Mouse (Mus musculus) embryonic facial prominence, embryonic 15.5 days (tissue): ENCODE measurements around the gene Serpina3c. TPM values are rescaled to one million over a fixed set of nuclear protein-coding genes. Genes with fewer than 3 reads are reported as not detected.

Experiments
- ATAC-seq: fragments of 200-750 bp; cut with Nextera tagmentation; 2 replicates; pipeline ENCODE4 v1.8.0; 2017; ENCODE audit warnings: low read depth, moderate TSS enrichment; ENCODE audit not compliant: insufficient number of reproducible peaks, low FRiP score, low TSS enrichment
- H3K27ac ChIP-seq: fragments of 300-500 bp; sonication (generic); replicated peaks from 2 replicates; pipeline ENCODE4 v1.5.1; 2015; ENCODE audit warnings: mild to moderate bottlenecking, inconsistent platforms
- H3K27me3 ChIP-seq: fragments of 300-500 bp; sonication (generic); 2 replicates; pipeline ENCODE4 v1.6.1; 2015; ENCODE audit warnings: inconsistent platforms
- H3K36me3 ChIP-seq: fragments of 300-500 bp; sonication (generic); 2 replicates; pipeline ENCODE4 v1.6.1; 2015; ENCODE audit warnings: mild to moderate bottlenecking, inconsistent platforms
- H3K4me1 ChIP-seq: fragments of 300-500 bp; sonication (generic); 2 replicates; pipeline ENCODE4 v1.6.1; 2015; ENCODE audit warnings: inconsistent platforms
- H3K4me2 ChIP-seq: fragments of 300-500 bp; sonication (generic); replicated peaks from 2 replicates; pipeline ENCODE4 v1.6.1; 2015; ENCODE audit warnings: mild to moderate bottlenecking, inconsistent platforms
- H3K4me3 ChIP-seq: fragments of 300-500 bp; sonication (generic); replicated peaks from 2 replicates; pipeline ENCODE4 v1.5.1; 2015; ENCODE audit warnings: mild to moderate bottlenecking, inconsistent platforms
- H3K9ac ChIP-seq: fragments of 300-500 bp; sonication (generic); 2 replicates; pipeline ENCODE4 v1.6.1; 2015; ENCODE audit warnings: inconsistent platforms
- H3K9me3 ChIP-seq: fragments of 300-500 bp; sonication (generic); replicated peaks from 2 replicates; pipeline ENCODE4 v1.6.1; 2016; ENCODE audit warnings: inconsistent platforms
- WGBS: fragments of 180-500 bp; shearing (Covaris S2); methylation state at CpG from one replicate; pipeline ENCODE4 v1.1.7; 2015; 5-methylcytosine and 5-hydroxymethylcytosine counted together
- polyA plus RNA-seq: library from polyadenylated mRNA; unstranded; fragments of >200 nt; fragmentation: Nextera tagmentation; extraction: Ambion mirVana; gene quantifications from 2 replicates; pipeline ENCODE4 v1.2.1, GENCODE M21; 2015

The Serpina3c gene
- polyA plus RNA-seq, 1 experiment from 2014 or later, result 0.12 TPM

DNA sequence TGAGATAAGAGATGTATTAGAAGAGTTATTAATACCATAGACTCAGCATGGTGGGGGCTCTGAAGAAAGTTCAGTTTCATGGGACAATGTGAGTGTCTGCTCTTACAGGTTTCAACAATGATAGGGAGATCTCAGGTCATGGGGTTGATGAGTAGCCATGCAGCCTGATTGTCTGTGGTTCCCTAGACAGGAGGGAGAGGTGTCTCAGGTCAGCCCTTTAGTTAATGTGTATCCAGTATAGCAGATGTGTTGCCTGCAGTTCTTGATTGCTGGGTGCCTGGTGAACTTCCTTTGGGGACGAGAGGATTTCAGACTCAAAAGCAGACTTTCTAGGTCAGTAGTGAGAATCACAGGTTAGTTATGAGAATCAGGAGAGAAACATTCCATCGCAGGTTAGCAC lies 45.2 kb downstream of the Serpina3c start:
- no peak for ATAC-seq
- Histone ChIP-seq H3K4me1 (no peaks in the 10 kb centered on the region), H3K27ac (no peak overlapping the region), H3K9ac (no peak overlapping the region), H3K4me2 (no peak overlapping the region), H3K9me3 (no peaks in the 10 kb centered on the region), H3K4me3 (no peak overlapping the region), H3K27me3 (no peaks in the 10 kb centered on the region), H3K36me3 (no peaks in the 10 kb centered on the region)
- WGBS, result 76% methylated on average over 2 of the region's 2 CpGs

DNA sequence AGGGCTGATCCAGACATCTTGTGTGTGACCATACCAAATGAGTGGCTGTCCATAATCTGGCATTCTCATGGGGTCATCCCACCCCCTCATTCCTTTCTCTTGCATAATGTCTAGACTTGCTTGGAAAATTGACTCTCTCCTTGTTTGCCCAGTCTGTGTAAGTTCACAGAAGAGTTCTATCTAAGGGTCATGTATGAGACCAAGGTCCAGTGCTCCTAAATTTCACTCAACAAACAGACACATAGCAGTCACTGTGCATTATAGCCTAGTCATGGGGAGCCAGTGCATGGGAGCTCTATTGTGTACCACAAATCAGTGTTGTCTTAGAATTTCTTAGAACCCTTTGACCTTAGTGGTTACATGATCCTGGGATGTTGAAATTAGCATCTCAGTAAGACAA lies 46.8 kb downstream of the Serpina3c start:
- ATAC-seq, result no peak

DNA sequence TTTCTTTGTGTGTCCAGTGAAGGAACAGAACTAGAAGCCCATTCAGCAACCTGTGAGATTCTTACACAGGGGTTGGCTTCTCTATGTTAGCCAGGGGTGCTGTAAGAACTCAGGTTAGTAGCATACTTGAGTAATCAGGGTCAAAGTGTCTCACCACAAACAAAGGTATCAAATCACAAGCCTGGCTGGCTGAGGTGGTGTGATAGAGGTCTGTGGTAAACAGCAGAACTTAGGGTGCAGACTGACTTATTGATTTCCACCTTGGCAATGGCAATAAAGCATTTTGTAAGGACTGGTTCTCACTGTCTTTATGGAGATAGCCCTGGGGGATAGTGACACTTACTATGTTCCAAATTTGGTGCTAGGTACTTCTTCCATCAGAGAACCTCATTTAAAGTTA lies 47.8 kb downstream of the Serpina3c start:
- Histone ChIP-seq H3K4me3 (no peak overlapping the region), H3K27me3 (no peaks in the 10 kb centered on the region), H3K36me3 (no peaks in the 10 kb centered on the region), H3K4me1 (no peaks in the 10 kb centered on the region), H3K4me2 (no peak overlapping the region), H3K27ac (no peak overlapping the region), H3K9me3 (no peaks in the 10 kb centered on the region), H3K9ac (no peak overlapping the region)
- ATAC-seq, result no peak

More for the DNA sequence above, 46.8 kb downstream of the Serpina3c start:
- H3K4me1 ChIP-seq, result no peaks in the 10 kb centered on the region
- no peak overlapping the region for H3K9ac ChIP-seq
- H3K36me3 ChIP-seq, result no peaks in the 10 kb centered on the region
- H3K9me3 ChIP-seq, result no peaks in the 10 kb centered on the region
- no peak overlapping the region for H3K4me2 ChIP-seq
- H3K27me3 ChIP-seq, result no peaks in the 10 kb centered on the region
- no peak overlapping the region for H3K4me3 ChIP-seq
- no peak overlapping the region for H3K27ac ChIP-seq

DNA sequence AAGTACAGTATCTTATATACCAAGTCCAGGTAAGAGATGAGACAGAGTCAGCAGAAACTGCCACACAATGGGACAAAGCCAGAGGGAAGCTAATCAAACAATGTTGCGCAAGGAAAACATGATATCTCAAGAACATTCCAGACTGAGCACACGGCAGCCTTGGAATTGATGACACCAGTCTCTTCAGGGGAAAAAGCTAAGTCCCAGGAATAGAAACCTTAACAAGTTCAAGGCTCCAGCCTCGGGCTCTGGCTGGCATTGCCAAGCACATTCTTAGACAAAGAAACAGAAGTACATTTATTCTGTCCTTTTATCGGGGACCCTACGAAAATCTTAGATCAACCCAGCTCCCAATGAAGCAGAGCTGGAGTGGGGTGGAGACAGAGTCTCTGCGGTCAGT lies 52.9 kb downstream of the Serpina3c start, which contains the start of gene Serpina5:
Serpina5 (plus strand) TSS at position 346 of the 400 bp plus-strand sequence.
- 85% methylated on average over 6 of the region's 6 CpGs for WGBS
- H3K9ac ChIP-seq, result no peak within 1 kb of the TSS
- H3K9me3 ChIP-seq, result no peaks in the 10 kb centered on the region

More for the DNA sequence above, 52.9 kb downstream of the Serpina3c start, which contains the start of gene Serpina5:
- Histone ChIP-seq H3K4me1 (no peaks in the 10 kb centered on the region), H3K36me3 (no peaks in the 10 kb centered on the region), H3K4me3 (no peak within 1 kb of the TSS), H3K4me2 (no peak within 1 kb of the TSS), H3K27me3 (no peaks in the 10 kb centered on the region), H3K27ac (no peak within 1 kb of the TSS)
- no peak for ATAC-seq

Other genes starting within 250 kb of the Serpina3c start
- not detected in 2 replicates for gene Serpina1c, start 249.0 kb downstream of the Serpina3c start, polyA plus RNA-seq
- 0.19 TPM in 1 of 2 replicates, not detected in the other for gene Serpina1e, start 194.9 kb downstream of the Serpina3c start, polyA plus RNA-seq
- gene Serpina11, start 163.9 kb downstream of the Serpina3c start, polyA plus RNA-seq, result not detected in 2 replicates
- 2.1 and 3.8 TPM in 2 replicates for gene Serpina9, start 140.1 kb downstream of the Serpina3c start, polyA plus RNA-seq
- 0.16 and 0.38 TPM in 2 replicates for gene Serpina12, start 109.4 kb downstream of the Serpina3c start, polyA plus RNA-seq
- not detected in 2 replicates for gene Serpina5, start 52.8 kb downstream of the Serpina3c start, polyA plus RNA-seq
- not detected in 2 replicates for gene Serpina3a, start 41.1 kb downstream of the Serpina3c start, polyA plus RNA-seq
- not detected in 2 replicates for gene Serpina3b, start 25.9 kb downstream of the Serpina3c start, polyA plus RNA-seq
- not detected in 2 replicates for gene Serpina3f, start 60.7 kb upstream of the Serpina3c start, polyA plus RNA-seq
- gene Serpina3g, start 82.4 kb upstream of the Serpina3c start, polyA plus RNA-seq, result 0.63 and 0.83 TPM in 2 replicates
- gene Serpina3i, start 109.3 kb upstream of the Serpina3c start, polyA plus RNA-seq, result 1.1 and 1.3 TPM in 2 replicates
- 0.17 TPM in 1 of 2 replicates, not detected in the other for gene Serpina3j, start 160.7 kb upstream of the Serpina3c start, polyA plus RNA-seq
- gene Serpina3k, start 184.6 kb upstream of the Serpina3c start, polyA plus RNA-seq, result not detected in 2 replicates
- gene Serpina3m, start 184.6 kb upstream of the Serpina3c start, polyA plus RNA-seq, result not detected in 2 replicates